Mouse (Mus musculus) intestine, postnatal 0 days (tissue): ENCODE measurements around the gene Arl10. TPM values are rescaled to one million over a fixed set of nuclear protein-coding genes. Genes with fewer than 3 reads are reported as not detected.
A peak's percentile ranks its signal among the peaks of the same experiment; 100 is the strongest.

Experiments used
- ATAC-seq: fragments of 200-750 bp; cut with Nextera tagmentation; 2 replicates; pipeline ENCODE4 v1.8.0; 2017; ENCODE audit warnings: mild to moderate bottlenecking, moderate TSS enrichment, moderate library complexity
- H3K27ac ChIP-seq: fragments of 300-500 bp; sonication (generic); 2 replicates; pipeline ENCODE4 v1.5.1; 2014; ENCODE audit warnings: mild to moderate bottlenecking, low read depth, low read length, moderate library complexity
- H3K27me3 ChIP-seq: fragments of 300-500 bp; sonication (generic); replicated peaks from 2 replicates; pipeline ENCODE4 v1.6.1; 2014; ENCODE audit warnings: low read length, mixed read lengths; ENCODE audit not compliant: control insufficient read depth, insufficient read depth
- H3K36me3 ChIP-seq: fragments of 300-500 bp; sonication (generic); 2 replicates; pipeline ENCODE4 v1.6.1; 2014; ENCODE audit warnings: mild to moderate bottlenecking, moderate library complexity; ENCODE audit not compliant: control insufficient read depth, insufficient read depth
- H3K4me1 ChIP-seq: fragments of 300-500 bp; sonication (generic); replicated peaks from 2 replicates; pipeline ENCODE4 v1.6.1; 2014; ENCODE audit warnings: antibody characterized with exemption, low read length, mixed read lengths; ENCODE audit not compliant: control insufficient read depth, insufficient read depth
- H3K4me2 ChIP-seq: fragments of 300-500 bp; sonication (generic); replicated peaks from 2 replicates; pipeline ENCODE4 v1.6.1; 2014; ENCODE audit warnings: low read depth, mild to moderate bottlenecking, moderate library complexity
- H3K4me3 ChIP-seq: fragments of 300-500 bp; sonication (generic); 2 replicates; pipeline ENCODE4 v1.5.1; 2014; ENCODE audit warnings: low read depth, low read length
- H3K9ac ChIP-seq: fragments of 300-500 bp; sonication (generic); 2 replicates; pipeline ENCODE4 v1.6.1; 2014; ENCODE audit warnings: mild to moderate bottlenecking, low read depth, low read length
- H3K9me3 ChIP-seq: fragments of 300-500 bp; sonication (generic); 2 replicates; pipeline ENCODE4 v1.6.1; 2016; ENCODE audit warnings: mixed run types; ENCODE audit not compliant: control insufficient read depth
- CTCF ChIP-seq: sonication (generic); IDR thresholded peaks from 2 replicates; pipeline ENCODE4 v1.5.1; 2016; ENCODE audit warnings: low read depth, mild to moderate bottlenecking, control low read depth, antibody characterized with exemption, moderate library complexity
- WGBS: fragments of 180-500 bp; shearing (Covaris S2); extraction: QIAGEN DNeasy Blood & Tissue Kit; methylation state at CpG from one replicate; pipeline ENCODE4 v1.1.7; 2014; 5-methylcytosine and 5-hydroxymethylcytosine counted together
- microRNA-seq: library from miRNA; unstranded; fragments of <30 nt; microRNA quantifications from one replicate; pipeline ENCODE4, GENCODE M21; 2016
- polyA plus RNA-seq: library from polyadenylated mRNA; unstranded; fragments of >200 nt; fragmentation: Nextera tagmentation; extraction: Ambion mirVana; gene quantifications from 2 replicates; pipeline ENCODE4 v1.2.1, GENCODE M21; 2015

Arl10 gene
- polyA plus RNA-seq, 1 experiment from 2014 or later, result 9.3 TPM

- no peak for TF ChIP-seq CTCF
- Histone ChIP-seq H3K4me2 (no peak overlapping the region), H3K27me3 (no peaks in the 10 kb centered on the region), H3K36me3 (no peaks in the 10 kb centered on the region), H3K9me3 (no peaks in the 10 kb centered on the region), H3K4me1 (no peaks in the 10 kb centered on the region), H3K9ac (no peak overlapping the region), H3K27ac (no peak overlapping the region), H3K4me3 (no peak overlapping the region)
- 73% methylated on average over 8 of the region's 8 CpGs for WGBS
- no peak for ATAC-seq
Observed at GRCm38 (mm10) chr13:54616307-54616706, 41.5 kb downstream of the Arl10 start.

- no peak overlapping the region for H3K4me2 ChIP-seq
- H3K9me3 ChIP-seq, result no peaks in the 10 kb centered on the region
- no peak for ATAC-seq
- no peaks in the 10 kb centered on the region for H3K36me3 ChIP-seq
- H3K4me3 ChIP-seq, result no peak overlapping the region
- TF ChIP-seq CTCF, result peak; percentile 52
- WGBS, result 69% methylated on average over 6 of the region's 6 CpGs
- no peak overlapping the region for H3K27ac ChIP-seq
- H3K4me1 ChIP-seq, result no peaks in the 10 kb centered on the region
- H3K9ac ChIP-seq, result no peak overlapping the region
- H3K27me3 ChIP-seq, result no peaks in the 10 kb centered on the region
Observed at GRCm38 (mm10) chr13:54616998-54617397, 42.2 kb downstream of the Arl10 start.

- TF ChIP-seq CTCF, result peak; percentile 98
- H3K27me3 ChIP-seq, result no peaks in the 10 kb centered on the region
- H3K36me3 ChIP-seq, result no peaks in the 10 kb centered on the region
- peak within 1 kb of the TSS; percentile 80 for H3K27ac ChIP-seq
- peak within 1 kb of the TSS; percentile 95 for H3K4me3 ChIP-seq
- peak within 1 kb of the TSS; percentile 77 for H3K4me2 ChIP-seq
- H3K9me3 ChIP-seq, result no peaks in the 10 kb centered on the region
- H3K4me1 ChIP-seq, result 0 out of 2 replicates have a peak, but pooled peaks cover 2% of the 10 kb centered on the region
- peak; percentile 95 for ATAC-seq
- peak within 1 kb of the TSS; percentile 95 for H3K9ac ChIP-seq
- WGBS, result 9% methylated on average over 44 of the region's 44 CpGs
Observed at GRCm38 (mm10) chr13:54621155-54621932, 46.5 kb downstream of the Arl10 start, which contains the start of gene Faf2. TSS of gene Faf2 (plus strand) at chr13:54621784.

GRCm38 (mm10) chr13:54621960-54622521 is 47.2 kb downstream of the Arl10 start:
- Histone ChIP-seq H3K9me3 (no peaks in the 10 kb centered on the region), H3K4me2 (peak overlapping the region; percentile 77), H3K4me1 (0 out of 2 replicates have a peak, but pooled peaks cover 2% of the 10 kb centered on the region), H3K4me3 (peak overlapping the region; percentile 95), H3K27ac (peak overlapping the region; percentile 80), H3K9ac (peak overlapping the region; percentile 95), H3K36me3 (no peaks in the 10 kb centered on the region), H3K27me3 (no peaks in the 10 kb centered on the region)
- TF ChIP-seq CTCF, result no peak
- ATAC-seq, result peak; percentile 46
- under 1% methylated on average over 27 of the region's 27 CpGs for whole genome bisulfite sequencing

GRCm38 (mm10) chr13:54629128-54629527 is 54.3 kb downstream of the Arl10 start:
- Histone ChIP-seq H3K36me3 (no peaks in the 10 kb centered on the region), H3K9me3 (no peaks in the 10 kb centered on the region), H3K9ac (no peak overlapping the region), H3K4me2 (no peak overlapping the region), H3K27me3 (no peaks in the 10 kb centered on the region), H3K27ac (no peak overlapping the region), H3K4me3 (no peak overlapping the region), H3K4me1 (no peaks in the 10 kb centered on the region)
- 73% methylated on average over 4 of the region's 4 CpGs for WGBS
- no peak for ATAC-seq
- TF ChIP-seq CTCF, result no peak

Small RNA genes within 50 kb of the gene (microRNA-seq; reads per million reads assigned to microRNA genes)
- not detected for gene Gm24195

Other genes with a start within 250 kb of the Arl10 start
- 2.2 and 2.6 TPM in 2 replicates for gene Cplx2, start 203.7 kb upstream of the Arl10 start, polyA plus RNA-seq
- 37.8 and 38.5 TPM in 2 replicates for gene Thoc3, start 106.2 kb upstream of the Arl10 start, polyA plus RNA-seq
- gene Simc1, start 71.2 kb upstream of the Arl10 start, polyA plus RNA-seq, result 2.1 and 2.2 TPM in 2 replicates
- 99.5 and 99.6 TPM in 2 replicates for gene 4833439L19Rik, start 9.6 kb upstream of the Arl10 start, polyA plus RNA-seq
- 25.3 and 25.7 TPM in 2 replicates for gene Nop16, start 15.1 kb downstream of the Arl10 start, polyA plus RNA-seq
- gene Higd2a, start 15.2 kb downstream of the Arl10 start, polyA plus RNA-seq, result 289 and 298 TPM in 2 replicates
- 154 and 158 TPM in 2 replicates for gene Cltb, start 36.3 kb downstream of the Arl10 start, polyA plus RNA-seq
- 43.9 and 45.9 TPM in 2 replicates for gene Faf2, start 46.8 kb downstream of the Arl10 start, polyA plus RNA-seq
- 73.0 and 75.1 TPM in 2 replicates for gene Rnf44, start 118.9 kb downstream of the Arl10 start, polyA plus RNA-seq
- 267 and 292 TPM in 2 replicates for gene Cdhr2, start 126.4 kb downstream of the Arl10 start, polyA plus RNA-seq
- 0.50 and 0.59 TPM in 2 replicates for gene Gprin1, start 174.9 kb downstream of the Arl10 start, polyA plus RNA-seq
- gene Sncb, start 191.6 kb downstream of the Arl10 start, polyA plus RNA-seq, result 0.22 and 0.37 TPM in 2 replicates
- not detected in 2 replicates for gene Eif4e1b, start 209.0 kb downstream of the Arl10 start, polyA plus RNA-seq
- 14.8 and 15.2 TPM in 2 replicates for gene Tspan17, start 214.4 kb downstream of the Arl10 start, polyA plus RNA-seq